Mouse (Mus musculus) liver, adult 2 months (tissue): ENCODE measurements at regions not wholly inside any gene's neighbourhood (a gene's known extent, or its start where the extent isn't known, plus 50 kb on each side); places are given as distances from the start of the nearest gene placed in this dataset.

ENCODE experiments used
- DNase-seq: peaks from one replicate; pipeline ENCODE4 v3.0.0-alpha.2; 2011; ENCODE audit warnings: low read depth, low spot score; ENCODE audit errors: extremely low read depth
- H3K27ac ChIP-seq: fragments of 200-500 bp; replicated peaks from 2 replicates; pipeline ENCODE4 v1.5.1; 2012; ENCODE audit warnings: low read depth, mild to moderate bottlenecking, control low read depth, inconsistent platforms, low read length; ENCODE audit not compliant: insufficient read depth
- H3K27me3 ChIP-seq: fragments of 200-500 bp; 2 replicates; pipeline ENCODE4 v1.6.1; 2012; ENCODE audit warnings: mild to moderate bottlenecking, moderate library complexity, low read length, inconsistent platforms; ENCODE audit not compliant: control insufficient read depth, insufficient read depth
- H3K36me3 ChIP-seq: fragments of 200-500 bp; 2 replicates; pipeline ENCODE4 v1.6.1; 2012; ENCODE audit warnings: low read length, inconsistent platforms; ENCODE audit not compliant: control insufficient read depth, insufficient read depth
- H3K4me1 ChIP-seq: fragments of 200-500 bp; 2 replicates; pipeline ENCODE4 v1.6.1; 2011; ENCODE audit warnings: low read length; ENCODE audit not compliant: control insufficient read depth, insufficient read depth
- H3K4me3 ChIP-seq: fragments of 200-500 bp; 2 replicates; pipeline ENCODE4 v1.5.1; 2011; ENCODE audit warnings: low read depth, mild to moderate bottlenecking, control low read depth, low read length, moderate library complexity; ENCODE audit not compliant: insufficient read depth
- H3K79me2 ChIP-seq: fragments of 200-500 bp; 2 replicates; pipeline ENCODE4 v1.6.1; 2012; ENCODE audit warnings: inconsistent platforms, mild to moderate bottlenecking, low read length, moderate library complexity; ENCODE audit not compliant: control insufficient read depth, insufficient read depth
- H3K9ac ChIP-seq: fragments of 200-500 bp; 2 replicates; pipeline ENCODE4 v1.6.1; 2012; ENCODE audit warnings: low read depth, mild to moderate bottlenecking, control low read depth, inconsistent platforms, low read length
- CTCF ChIP-seq: fragments of 200-500 bp; IDR thresholded peaks from 2 replicates; pipeline ENCODE4 v1.5.1; 2011; ENCODE audit warnings: low read depth, low read length, control low read depth
- POLR2A ChIP-seq: fragments of 200-500 bp; IDR thresholded peaks from 2 replicates; pipeline ENCODE4 v1.6.1; 2011; ENCODE audit warnings: low read length, control low read depth; ENCODE audit not compliant: insufficient read depth; ENCODE audit errors: extremely low read depth
- WGBS: fragments of 180-500 bp; shearing (Covaris S2); methylation state at CpG from one replicate; pipeline ENCODE4 v1.1.7; 2018; 5-methylcytosine and 5-hydroxymethylcytosine counted together

DNA sequence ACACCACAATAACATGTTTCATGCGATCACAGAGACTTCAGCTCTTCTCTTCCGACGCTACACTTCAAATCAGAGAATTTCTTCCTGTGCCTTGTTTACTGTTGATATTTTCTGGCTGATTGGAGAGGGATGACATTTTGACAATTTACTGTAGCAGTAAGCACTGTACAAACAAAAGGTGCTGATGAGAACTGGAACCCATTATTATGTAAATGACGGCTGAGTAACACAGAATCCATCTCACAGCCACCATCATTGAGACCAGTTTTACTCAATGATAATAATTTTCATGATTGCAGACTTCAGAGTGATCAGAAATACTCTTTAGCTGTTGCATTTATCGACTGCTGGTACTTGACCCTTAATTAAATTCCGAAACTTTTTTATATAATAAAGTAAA, 341.5 kb upstream of the Pou3f3 start:
- Histone ChIP-seq H3K79me2 (no peaks in the 10 kb centered on the region), H3K4me3 (no peak overlapping the region), H3K4me1 (no peaks in the 10 kb centered on the region), H3K36me3 (no peaks in the 10 kb centered on the region), H3K27ac (no peak overlapping the region), H3K9ac (no peak overlapping the region), H3K27me3 (no peaks in the 10 kb centered on the region)
- DNase-seq = no peak
- WGBS = 89% methylated on average over 6 of the region's 6 CpGs
- TF ChIP-seq CTCF (no peak), POLR2A (no peak)

DNA sequence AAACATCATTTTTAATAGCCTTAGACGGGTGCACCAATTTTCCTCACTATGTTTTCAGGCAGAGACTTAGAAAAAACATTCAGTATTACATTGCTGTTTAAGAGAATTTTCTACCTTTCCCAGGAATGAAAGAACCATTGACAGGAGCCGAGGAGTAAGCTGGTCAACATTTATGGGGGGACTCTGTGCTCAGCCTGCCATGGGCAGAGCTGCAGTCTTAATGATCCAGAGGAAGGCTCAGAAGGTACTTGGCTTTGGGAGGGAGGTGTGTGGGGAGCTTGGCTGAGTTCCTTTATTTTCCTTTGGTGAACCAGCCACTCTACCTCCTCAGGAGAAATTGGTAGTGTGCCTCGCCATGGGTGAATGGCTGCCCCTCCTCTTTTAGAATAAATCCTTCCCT, 333.1 kb upstream of the Pou3f3 start:
- Histone ChIP-seq H3K36me3 (no peaks in the 10 kb centered on the region), H3K27ac (no peak overlapping the region), H3K4me1 (no peaks in the 10 kb centered on the region), H3K27me3 (no peaks in the 10 kb centered on the region), H3K79me2 (no peaks in the 10 kb centered on the region), H3K4me3 (no peak overlapping the region), H3K9ac (no peak overlapping the region)
- no peak for TF ChIP-seq CTCF
- TF ChIP-seq POLR2A = no peak
- no peak for DNase-seq
- 81% methylated on average over 3 of the region's 3 CpGs for WGBS

DNA sequence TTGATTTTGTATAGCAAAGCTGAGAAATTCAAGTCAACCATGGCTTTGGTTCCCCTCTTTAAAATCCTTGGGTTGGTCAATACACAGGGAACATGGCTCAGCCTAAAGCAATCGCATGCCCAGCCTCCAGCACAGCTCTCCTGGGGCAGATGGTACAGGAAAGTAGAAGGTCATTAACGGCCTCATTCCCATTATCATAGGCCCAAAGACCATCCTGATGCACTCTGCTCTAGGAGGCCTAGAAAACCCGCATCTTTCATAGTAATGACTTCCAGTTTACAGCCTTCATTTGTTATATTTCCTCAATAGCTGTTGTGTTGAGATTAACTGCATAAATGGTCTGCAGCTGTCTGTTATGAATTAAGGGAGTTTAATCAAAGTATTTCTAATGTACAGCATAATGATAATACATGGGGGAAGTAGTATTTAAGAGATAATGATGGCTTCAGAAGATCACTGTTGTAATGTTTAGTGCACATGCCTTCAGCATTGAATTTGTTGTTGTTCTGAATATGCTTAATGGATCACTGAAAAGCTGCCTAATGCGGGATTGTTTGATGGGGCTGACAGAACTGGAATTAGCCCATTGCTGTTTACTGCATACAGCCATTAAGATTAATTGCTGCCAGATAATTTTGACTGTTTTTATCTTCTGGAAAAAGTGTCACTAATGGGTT, 329.8 kb upstream of the Pou3f3 start:
- TF ChIP-seq POLR2A (no peak), CTCF (no peak)
- H3K36me3 ChIP-seq = no peaks in the 10 kb centered on the region
- H3K27ac ChIP-seq = no peak overlapping the region
- no peaks in the 10 kb centered on the region for H3K27me3 ChIP-seq
- no peak for DNase-seq
- WGBS = 86% methylated on average over 4 of the region's 4 CpGs
- no peak overlapping the region for H3K9ac ChIP-seq
- no peaks in the 10 kb centered on the region for H3K79me2 ChIP-seq
- no peak overlapping the region for H3K4me3 ChIP-seq
- H3K4me1 ChIP-seq = no peaks in the 10 kb centered on the region

DNA sequence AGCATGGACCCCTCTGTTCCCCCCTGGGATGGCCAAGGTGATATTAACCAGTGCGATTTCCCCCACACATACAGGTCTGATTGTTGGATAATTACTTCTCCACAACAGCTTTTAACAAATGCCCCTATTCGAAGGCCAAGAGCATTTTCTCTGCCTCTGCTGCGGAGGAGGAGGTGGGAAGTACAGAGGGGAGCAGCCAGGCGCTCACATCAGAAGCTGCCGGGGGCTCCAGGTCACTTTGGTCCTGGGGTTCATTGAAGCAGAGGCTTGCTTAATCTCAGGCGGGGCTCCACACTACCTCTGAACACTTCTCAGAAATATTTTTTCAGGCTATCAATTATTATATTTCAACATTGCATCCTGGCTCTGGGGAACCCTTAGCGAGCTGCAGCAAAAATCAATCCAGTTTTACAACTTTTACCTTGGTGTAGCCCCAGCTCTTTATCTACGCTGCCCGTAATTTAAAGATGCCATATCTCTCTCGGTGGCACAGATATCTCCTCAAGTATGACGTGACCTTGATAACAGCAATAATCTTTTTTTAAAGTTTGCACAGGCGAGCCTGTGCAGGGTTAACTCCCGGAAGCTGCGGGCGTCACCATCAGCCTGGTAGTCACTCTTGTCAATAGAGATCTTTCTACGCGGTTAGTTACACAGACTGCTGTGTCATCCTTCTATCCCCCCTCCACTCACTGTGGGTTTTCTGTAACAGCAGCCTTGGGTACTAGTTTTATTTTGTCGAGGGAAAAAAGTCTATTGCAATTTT, 307.5 kb upstream of the Pou3f3 start:
- Histone ChIP-seq H3K36me3 (no peaks in the 10 kb centered on the region), H3K27ac (no peak overlapping the region), H3K79me2 (no peaks in the 10 kb centered on the region), H3K4me3 (no peak overlapping the region), H3K4me1 (no peaks in the 10 kb centered on the region), H3K9ac (no peak overlapping the region), H3K27me3 (no peaks in the 10 kb centered on the region)
- WGBS = 27% methylated on average over 18 of the region's 18 CpGs
- DNase-seq = no peak
- TF ChIP-seq POLR2A = no peak
- TF ChIP-seq CTCF = no peak

DNA sequence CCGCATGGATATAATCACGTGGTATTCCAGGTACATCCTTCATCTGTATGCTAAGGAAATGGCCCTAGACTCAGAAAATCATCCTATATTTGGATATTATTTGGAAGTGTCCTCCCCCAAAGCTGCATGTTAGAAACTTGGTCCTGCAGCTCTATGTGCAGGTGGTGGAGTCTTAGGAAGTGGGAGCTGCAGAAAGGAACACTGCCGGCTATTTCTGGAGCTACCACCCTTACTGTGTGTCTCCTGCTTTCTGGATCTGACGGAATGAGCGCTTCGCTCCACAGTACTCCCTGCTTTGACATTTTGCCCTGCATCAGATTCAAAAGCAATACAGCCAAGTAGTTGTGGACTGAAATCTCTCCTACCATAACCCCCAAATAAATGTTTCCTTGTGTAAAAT, 306.8 kb upstream of the Pou3f3 start:
- H3K27me3 ChIP-seq = no peaks in the 10 kb centered on the region
- TF ChIP-seq CTCF = no peak
- no peak for TF ChIP-seq POLR2A
- 91% methylated on average over 6 of the region's 6 CpGs for WGBS

More for the DNA sequence above, 306.8 kb upstream of the Pou3f3 start:
- H3K36me3 ChIP-seq = no peaks in the 10 kb centered on the region
- H3K4me1 ChIP-seq = no peaks in the 10 kb centered on the region
- H3K9ac ChIP-seq = no peak overlapping the region
- DNase-seq = no peak
- H3K79me2 ChIP-seq = no peaks in the 10 kb centered on the region
- no peak overlapping the region for H3K4me3 ChIP-seq
- H3K27ac ChIP-seq = no peak overlapping the region
